Mouse (Mus musculus) neural tube, embryonic 14.5 days (tissue): ENCODE results near the gene Adamtsl1. TPM values are rescaled to one million over a fixed set of nuclear protein-coding genes. Genes with fewer than 3 reads are reported as not detected.

Source experiments
- ATAC-seq: fragments of 200-750 bp; cut with Nextera tagmentation; 2 replicates; pipeline ENCODE4 v1.8.0; 2017; ENCODE audit warnings: low read depth, mild to moderate bottlenecking, moderate TSS enrichment, moderate library complexity
- H3K27ac ChIP-seq: fragments of 300-500 bp; sonication (generic); 2 replicates; pipeline ENCODE4 v1.5.1; 2014; ENCODE audit warnings: low read depth, mild to moderate bottlenecking, control low read depth, low read length, moderate library complexity, mixed read lengths
- H3K27me3 ChIP-seq: fragments of 300-500 bp; sonication (generic); 2 replicates; pipeline ENCODE4 v1.6.1; 2014; ENCODE audit warnings: low read length; ENCODE audit not compliant: control insufficient read depth, insufficient read depth
- H3K36me3 ChIP-seq: fragments of 300-500 bp; sonication (generic); 2 replicates; pipeline ENCODE4 v1.6.1; 2014; ENCODE audit warnings: low read length, mixed read lengths; ENCODE audit not compliant: control insufficient read depth, insufficient read depth
- H3K4me1 ChIP-seq: fragments of 300-500 bp; sonication (generic); 2 replicates; pipeline ENCODE4 v1.6.1; 2014; ENCODE audit warnings: low read length; ENCODE audit not compliant: control insufficient read depth, insufficient read depth
- H3K4me2 ChIP-seq: fragments of 300-500 bp; sonication (generic); 2 replicates; pipeline ENCODE4 v1.6.1; 2014; ENCODE audit warnings: mild to moderate bottlenecking, low read depth, low read length, control low read depth
- H3K4me3 ChIP-seq: fragments of 300-500 bp; sonication (generic); 2 replicates; pipeline ENCODE4 v1.5.1; 2014; ENCODE audit warnings: low read depth, low read length, control low read depth, mixed read lengths
- H3K9ac ChIP-seq: fragments of 300-500 bp; sonication (generic); replicated peaks from 2 replicates; pipeline ENCODE4 v1.6.1; 2014; ENCODE audit warnings: low read depth, mild to moderate bottlenecking, control low read depth, low read length, mixed read lengths
- H3K9me3 ChIP-seq: fragments of 300-500 bp; sonication (generic); 2 replicates; pipeline ENCODE4 v1.6.1; 2016; ENCODE audit warnings: low read length; ENCODE audit not compliant: control insufficient read depth
- WGBS: fragments of 180-500 bp; shearing (Covaris S2); extraction: QIAGEN DNeasy Blood & Tissue Kit; methylation state at CpG from one replicate; pipeline ENCODE4 v1.1.7; 2014; 5-methylcytosine and 5-hydroxymethylcytosine counted together
- polyA plus RNA-seq: library from polyadenylated mRNA; unstranded; fragments of >200 nt; fragmentation: Nextera tagmentation; extraction: Ambion mirVana; gene quantifications from 2 replicates; pipeline ENCODE4 v1.2.1, GENCODE M21; 2014

The Adamtsl1 gene
- polyA plus RNA-seq, 1 experiment from 2014 or later: 17.6 TPM

GRCm38 (mm10) chr4:86337216-86337765, 823.3 kb downstream of the Adamtsl1 start:
- 74% methylated on average over 6 of the region's 6 CpGs for WGBS
- no peaks in the 10 kb centered on the region for H3K36me3 ChIP-seq
- H3K9ac ChIP-seq: no peak overlapping the region
- no peak overlapping the region for H3K4me3 ChIP-seq
- no peak for ATAC-seq
- no peaks in the 10 kb centered on the region for H3K27me3 ChIP-seq
- H3K9me3 ChIP-seq: no peaks in the 10 kb centered on the region
- H3K4me2 ChIP-seq: no peak overlapping the region
- H3K4me1 ChIP-seq: no peaks in the 10 kb centered on the region
- H3K27ac ChIP-seq: no peak overlapping the region

DNA sequence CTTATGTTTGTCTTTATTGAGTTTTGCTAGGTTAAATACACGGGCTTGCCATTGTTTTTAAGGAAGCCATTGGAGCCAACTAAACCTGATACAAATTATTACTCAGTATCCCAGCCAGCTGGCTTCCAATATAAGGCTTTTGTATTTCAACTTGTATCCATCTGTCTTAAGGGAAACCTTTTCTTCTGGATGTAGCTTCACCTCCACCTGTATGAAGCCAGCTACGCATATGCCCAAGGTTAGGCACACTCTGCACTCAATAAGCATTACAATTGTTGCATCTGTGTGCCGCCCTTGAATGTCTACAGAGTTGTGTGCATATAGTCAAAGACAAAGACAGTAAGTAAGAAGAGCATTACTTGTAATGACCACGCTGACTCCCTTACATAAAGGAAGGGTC, 835.4 kb downstream of the Adamtsl1 start:
- 88% methylated on average over 4 of the region's 4 CpGs for WGBS

DNA sequence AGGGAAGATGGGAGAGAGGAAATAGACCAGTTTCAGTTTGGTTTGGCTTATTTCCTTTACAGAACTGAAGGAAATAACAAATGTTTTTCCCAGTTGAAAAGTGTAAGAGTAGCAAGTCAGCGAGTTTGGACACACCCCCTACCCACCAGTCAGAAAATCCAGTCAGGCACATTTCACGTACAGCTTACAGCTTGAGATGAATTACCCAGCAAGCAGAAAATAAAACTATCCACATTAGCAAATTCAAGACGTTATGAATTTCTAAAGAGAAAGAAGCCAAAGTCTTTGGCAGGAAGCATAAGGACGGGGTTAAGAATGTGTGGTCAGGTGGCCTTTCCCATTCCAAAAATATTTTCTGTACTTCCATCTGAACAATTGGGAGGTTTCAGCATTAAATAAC, 838.1 kb downstream of the Adamtsl1 start:
- no peak for ATAC-seq
- no peak overlapping the region for H3K9ac ChIP-seq
- H3K27ac ChIP-seq: no peak overlapping the region
- no peak overlapping the region for H3K4me3 ChIP-seq
- WGBS: 82% methylated on average over 4 of the region's 4 CpGs
- H3K27me3 ChIP-seq: no peaks in the 10 kb centered on the region
- H3K36me3 ChIP-seq: no peaks in the 10 kb centered on the region
- no peak overlapping the region for H3K4me2 ChIP-seq
- H3K9me3 ChIP-seq: no peaks in the 10 kb centered on the region
- H3K4me1 ChIP-seq: no peaks in the 10 kb centered on the region

More for the DNA sequence above, 835.4 kb downstream of the Adamtsl1 start:
- Histone ChIP-seq H3K4me3 (no peak overlapping the region), H3K9ac (no peak overlapping the region), H3K9me3 (no peaks in the 10 kb centered on the region), H3K27ac (no peak overlapping the region), H3K36me3 (no peaks in the 10 kb centered on the region), H3K27me3 (no peaks in the 10 kb centered on the region), H3K4me1 (no peaks in the 10 kb centered on the region), H3K4me2 (no peak overlapping the region)
- ATAC-seq: no peak

- ATAC-seq: no peak
- Histone ChIP-seq H3K27ac (no peak overlapping the region), H3K4me1 (no peaks in the 10 kb centered on the region), H3K27me3 (no peaks in the 10 kb centered on the region), H3K36me3 (no peaks in the 10 kb centered on the region), H3K4me2 (no peak overlapping the region), H3K4me3 (no peak overlapping the region), H3K9ac (no peak overlapping the region), H3K9me3 (no peaks in the 10 kb centered on the region)
- WGBS: 92% methylated on average over 4 of the region's 4 CpGs
Observed at GRCm38 (mm10) chr4:86353550-86353949, 839.6 kb downstream of the Adamtsl1 start.

- H3K4me2 ChIP-seq: no peak overlapping the region
- no peak overlapping the region for H3K4me3 ChIP-seq
- no peak overlapping the region for H3K9ac ChIP-seq
- no peaks in the 10 kb centered on the region for H3K36me3 ChIP-seq
- no peaks in the 10 kb centered on the region for H3K27me3 ChIP-seq
- no peak overlapping the region for H3K27ac ChIP-seq
- 96% methylated on average over 5 of the region's 5 CpGs for WGBS
- H3K4me1 ChIP-seq: no peaks in the 10 kb centered on the region
- ATAC-seq: no peak
- H3K9me3 ChIP-seq: no peaks in the 10 kb centered on the region
Observed at GRCm38 (mm10) chr4:86359398-86359797, 845.4 kb downstream of the Adamtsl1 start.

DNA sequence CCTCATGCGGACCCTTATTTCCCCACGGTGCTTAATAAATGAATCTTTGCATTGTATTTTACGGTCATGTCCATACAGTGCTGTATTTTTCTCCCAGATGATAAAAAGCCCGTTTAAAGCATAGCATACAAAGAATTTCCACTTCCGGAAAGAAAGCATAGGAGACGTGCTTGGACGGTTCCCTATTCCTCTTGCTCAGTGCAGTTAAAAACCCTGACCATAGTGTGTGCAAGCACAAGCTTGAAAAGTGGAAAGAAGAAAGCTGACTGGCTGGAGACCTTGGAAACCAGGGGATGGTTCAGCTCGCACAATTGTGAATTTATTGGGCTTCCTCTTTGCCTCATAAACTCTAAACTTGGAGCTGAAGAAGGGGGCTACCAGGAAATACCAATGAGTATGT, 855.1 kb downstream of the Adamtsl1 start:
- Histone ChIP-seq H3K27me3 (no peaks in the 10 kb centered on the region), H3K9ac (no peak overlapping the region), H3K4me3 (no peak overlapping the region), H3K36me3 (no peaks in the 10 kb centered on the region), H3K4me1 (no peaks in the 10 kb centered on the region), H3K4me2 (no peak overlapping the region), H3K27ac (no peak overlapping the region), H3K9me3 (no peaks in the 10 kb centered on the region)
- WGBS: 71% methylated on average over 8 of the region's 8 CpGs
- ATAC-seq: no peak

GRCm38 (mm10) chr4:86373166-86373565, 859.2 kb downstream of the Adamtsl1 start:
- no peak overlapping the region for H3K27ac ChIP-seq
- 67% methylated on average over 2 of the region's 2 CpGs for WGBS

GRCm38 (mm10) chr4:86383124-86383523, 869.2 kb downstream of the Adamtsl1 start:
- no peak overlapping the region for H3K4me3 ChIP-seq
- no peak overlapping the region for H3K9ac ChIP-seq
- WGBS: 74% methylated on average over 2 of the region's 2 CpGs
- no peak overlapping the region for H3K4me2 ChIP-seq
- H3K9me3 ChIP-seq: no peaks in the 10 kb centered on the region
- ATAC-seq: no peak
- H3K36me3 ChIP-seq: no peaks in the 10 kb centered on the region
- no peak overlapping the region for H3K27ac ChIP-seq
- no peaks in the 10 kb centered on the region for H3K4me1 ChIP-seq
- H3K27me3 ChIP-seq: no peaks in the 10 kb centered on the region

More at GRCm38 (mm10) chr4:86373166-86373565, 859.2 kb downstream of the Adamtsl1 start:
- no peak for ATAC-seq
- H3K4me3 ChIP-seq: no peak overlapping the region
- no peaks in the 10 kb centered on the region for H3K4me1 ChIP-seq
- H3K27me3 ChIP-seq: no peaks in the 10 kb centered on the region
- no peak overlapping the region for H3K9ac ChIP-seq
- H3K36me3 ChIP-seq: no peaks in the 10 kb centered on the region
- no peaks in the 10 kb centered on the region for H3K9me3 ChIP-seq
- no peak overlapping the region for H3K4me2 ChIP-seq

DNA sequence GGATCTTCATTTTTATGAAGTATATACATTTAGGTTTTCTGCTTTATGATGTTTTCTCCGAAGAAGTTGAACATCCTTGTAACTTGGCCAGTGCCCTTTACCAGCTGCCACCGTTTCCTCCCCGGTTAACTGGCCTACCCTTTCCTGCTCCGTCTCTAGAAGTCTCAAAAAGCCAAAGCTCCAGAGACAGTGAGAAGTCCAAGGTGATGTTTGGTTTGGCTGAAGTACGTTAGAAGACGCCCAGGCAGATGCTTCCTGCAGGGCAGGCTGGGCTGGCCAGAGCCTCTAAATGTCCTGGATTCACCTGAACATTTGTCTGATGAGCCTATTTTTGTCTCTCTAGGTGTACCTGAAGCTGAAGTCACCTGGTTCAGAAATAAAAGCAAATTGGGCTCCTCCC, 871.1 kb downstream of the Adamtsl1 start:
- H3K9me3 ChIP-seq: no peaks in the 10 kb centered on the region
- H3K4me1 ChIP-seq: no peaks in the 10 kb centered on the region
- WGBS: 90% methylated on average over 6 of the region's 6 CpGs
- no peaks in the 10 kb centered on the region for H3K36me3 ChIP-seq
- H3K27ac ChIP-seq: no peak overlapping the region
- ATAC-seq: no peak
- no peak overlapping the region for H3K4me3 ChIP-seq
- no peaks in the 10 kb centered on the region for H3K27me3 ChIP-seq
- no peak overlapping the region for H3K4me2 ChIP-seq
- no peak overlapping the region for H3K9ac ChIP-seq
